Mouse (Mus musculus): ENCODE measurements around the gene Gpr150. TPM values are rescaled to one million over a fixed set of nuclear protein-coding genes. Genes with fewer than 3 reads are reported as not detected.
A peak's percentile ranks its signal among the peaks of the same experiment; 100 is the strongest.

Gpr150 gene
- polyA plus RNA-seq, 1 experiment from 2014 or later: 0.11 TPM

- Histone ChIP-seq H3K27ac (replicated peaks; ENCODE audit: low read depth, low read length) (no peak overlapping the region), H3K4me3 (ENCODE audit: low read depth, low read length) (no peak overlapping the region), H3K27me3 (ENCODE audit: control insufficient read depth, insufficient read depth, low read length) (0 out of 2 replicates have a peak, but pooled peaks cover 5% of the 10 kb centered on the region), H3K4me1 (ENCODE audit: control insufficient read depth, insufficient read depth, low read length) (peaks cover 8% of the 10 kb centered on the region; the same call in 1 of the 2 replicates), H3K4me2 (ENCODE audit: low read depth, severe bottlenecking) (no peak overlapping the region), H3K9me3 (ENCODE audit: control insufficient read depth, low read length) (no peaks in the 10 kb centered on the region), H3K9ac (ENCODE audit: low read length) (no peak overlapping the region), H3K36me3 (ENCODE audit: control insufficient read depth, insufficient read depth, low read length) (peaks cover 3% of the 10 kb centered on the region; the same call in 1 of the 2 replicates)
- ATAC-seq (ENCODE audit: insufficient number of reproducible peaks, low FRiP score, low TSS enrichment, low read depth) (no peak), DNase-seq (ENCODE audit: low spot score) (no peak)
- WGBS: 93% methylated on average over 3 of the region's 3 CpGs
Observed at GRCm38 (mm10) chr13:76062126-76062525, 5.3 kb upstream of the Gpr150 start.

GRCm38 (mm10) chr13:76059591-76059990 lies 2.8 kb upstream of the Gpr150 start:
- H3K4me2 ChIP-seq (ENCODE audit: low read depth, severe bottlenecking): no peak overlapping the region
- ATAC-seq (ENCODE audit: insufficient number of reproducible peaks, low FRiP score, low TSS enrichment, low read depth) (no peak), DNase-seq (ENCODE audit: low spot score) (no peak)
- H3K36me3 ChIP-seq (ENCODE audit: control insufficient read depth, insufficient read depth, low read length): no peaks in the 10 kb centered on the region
- H3K9ac ChIP-seq (ENCODE audit: low read length): no peak overlapping the region
- no peak overlapping the region for H3K27ac ChIP-seq (replicated peaks; ENCODE audit: low read depth, low read length)
- no peak overlapping the region for H3K4me3 ChIP-seq (ENCODE audit: low read depth, low read length)
- 93% methylated on average over 4 of the region's 4 CpGs for WGBS
- peaks cover 13% of the 10 kb centered on the region for H3K4me1 ChIP-seq (ENCODE audit: control insufficient read depth, insufficient read depth, low read length)
- no peaks in the 10 kb centered on the region for H3K9me3 ChIP-seq (ENCODE audit: control insufficient read depth, low read length)
- peaks cover 23% of the 10 kb centered on the region for H3K27me3 ChIP-seq (ENCODE audit: control insufficient read depth, insufficient read depth, low read length)

- DNase-seq (ENCODE audit: low spot score) (no peak), ATAC-seq (ENCODE audit: insufficient number of reproducible peaks, low FRiP score, low TSS enrichment, low read depth) (no peak)
- H3K27ac ChIP-seq (replicated peaks; ENCODE audit: low read depth, low read length): no peak overlapping the region
- H3K4me3 ChIP-seq (ENCODE audit: low read depth, low read length): no peak overlapping the region
- no peak overlapping the region for H3K9ac ChIP-seq (ENCODE audit: low read length)
- no peaks in the 10 kb centered on the region for H3K36me3 ChIP-seq (ENCODE audit: control insufficient read depth, insufficient read depth, low read length)
- WGBS: 66% methylated on average over 10 of the region's 10 CpGs
- no peak overlapping the region for H3K4me2 ChIP-seq (ENCODE audit: low read depth, severe bottlenecking)
- peaks cover 8% of the 10 kb centered on the region for H3K4me1 ChIP-seq (ENCODE audit: control insufficient read depth, insufficient read depth, low read length)
- H3K9me3 ChIP-seq (ENCODE audit: control insufficient read depth, low read length): no peaks in the 10 kb centered on the region
- peaks cover 26% of the 10 kb centered on the region for H3K27me3 ChIP-seq (ENCODE audit: control insufficient read depth, insufficient read depth, low read length)
Observed at GRCm38 (mm10) chr13:76057267-76058069, 672 bp upstream of the Gpr150 start.

- peak; percentile 84 for DNase-seq (ENCODE audit: low spot score)
- peak; percentile 87 for ATAC-seq (ENCODE audit: insufficient number of reproducible peaks, low FRiP score, low TSS enrichment, low read depth)
- peak overlapping the region; percentile 47 for H3K4me3 ChIP-seq (ENCODE audit: low read depth, low read length)
- no peak overlapping the region for H3K27ac ChIP-seq (replicated peaks; ENCODE audit: low read depth, low read length)
- H3K36me3 ChIP-seq (ENCODE audit: control insufficient read depth, insufficient read depth, low read length): no peaks in the 10 kb centered on the region
- H3K27me3 ChIP-seq (ENCODE audit: control insufficient read depth, insufficient read depth, low read length): peaks cover 26% of the 10 kb centered on the region
- under 1% methylated on average over 34 of the region's 34 CpGs for WGBS
- peak overlapping the region; percentile 92 for H3K4me2 ChIP-seq (ENCODE audit: low read depth, severe bottlenecking)
- no peaks in the 10 kb centered on the region for H3K9me3 ChIP-seq (ENCODE audit: control insufficient read depth, low read length)
- H3K9ac ChIP-seq (ENCODE audit: low read length): peak overlapping the region; percentile 1; the same call in 1 of the 2 replicates
- H3K4me1 ChIP-seq (ENCODE audit: control insufficient read depth, insufficient read depth, low read length): peaks cover 8% of the 10 kb centered on the region
Observed at GRCm38 (mm10) chr13:76056261-76056724, 503 bp downstream of the Gpr150 start.

- Histone ChIP-seq H3K27ac (replicated peaks; ENCODE audit: low read depth, low read length) (no peak overlapping the region), H3K27me3 (ENCODE audit: control insufficient read depth, insufficient read depth, low read length) (peaks cover 26% of the 10 kb centered on the region), H3K9me3 (ENCODE audit: control insufficient read depth, low read length) (no peaks in the 10 kb centered on the region), H3K4me2 (ENCODE audit: low read depth, severe bottlenecking) (peak overlapping the region; percentile 92), H3K4me3 (ENCODE audit: low read depth, low read length) (peak overlapping the region; percentile 47), H3K9ac (ENCODE audit: low read length) (peak overlapping the region; percentile 1; the same call in 1 of the 2 replicates), H3K36me3 (ENCODE audit: control insufficient read depth, insufficient read depth, low read length) (no peaks in the 10 kb centered on the region), H3K4me1 (ENCODE audit: control insufficient read depth, insufficient read depth, low read length) (peaks cover 8% of the 10 kb centered on the region)
- ATAC-seq (ENCODE audit: insufficient number of reproducible peaks, low FRiP score, low TSS enrichment, low read depth) (peak; percentile 78), DNase-seq (ENCODE audit: low spot score) (peak; percentile 68)
- 1% methylated on average over 55 of the region's 59 CpGs for WGBS
Observed at GRCm38 (mm10) chr13:76055391-76056232, 1.2 kb downstream of the Gpr150 start.

- H3K27ac ChIP-seq (replicated peaks; ENCODE audit: low read depth, low read length): no peak overlapping the region
- H3K4me3 ChIP-seq (ENCODE audit: low read depth, low read length): no peak overlapping the region
- no peak overlapping the region for H3K4me2 ChIP-seq (ENCODE audit: low read depth, severe bottlenecking)
- H3K9me3 ChIP-seq (ENCODE audit: control insufficient read depth, low read length): no peaks in the 10 kb centered on the region
- no peaks in the 10 kb centered on the region for H3K4me1 ChIP-seq (ENCODE audit: control insufficient read depth, insufficient read depth, low read length)
- H3K27me3 ChIP-seq (ENCODE audit: control insufficient read depth, insufficient read depth, low read length): no peaks in the 10 kb centered on the region
- DNase-seq (ENCODE audit: low spot score): no peak
- no peaks in the 10 kb centered on the region for H3K36me3 ChIP-seq (ENCODE audit: control insufficient read depth, insufficient read depth, low read length)
- H3K9ac ChIP-seq (ENCODE audit: low read length): no peak overlapping the region
- ATAC-seq (ENCODE audit: insufficient number of reproducible peaks, low FRiP score, low TSS enrichment, low read depth): no peak
Observed at GRCm38 (mm10) chr13:76044971-76045370, 11.8 kb downstream of the Gpr150 start.

- H3K4me2 ChIP-seq (ENCODE audit: low read depth, severe bottlenecking): no peak overlapping the region
- WGBS: 61% methylated on average over 1 of the region's 1 CpGs
- H3K4me3 ChIP-seq (ENCODE audit: low read depth, low read length): no peak overlapping the region
- H3K9me3 ChIP-seq (ENCODE audit: control insufficient read depth, low read length): no peaks in the 10 kb centered on the region
- H3K27me3 ChIP-seq (ENCODE audit: control insufficient read depth, insufficient read depth, low read length): no peaks in the 10 kb centered on the region
- no peak overlapping the region for H3K27ac ChIP-seq (replicated peaks; ENCODE audit: low read depth, low read length)
- H3K4me1 ChIP-seq (ENCODE audit: control insufficient read depth, insufficient read depth, low read length): no peaks in the 10 kb centered on the region
- no peaks in the 10 kb centered on the region for H3K36me3 ChIP-seq (ENCODE audit: control insufficient read depth, insufficient read depth, low read length)
- DNase-seq (ENCODE audit: low spot score) (no peak), ATAC-seq (ENCODE audit: insufficient number of reproducible peaks, low FRiP score, low TSS enrichment, low read depth) (no peak)
- H3K9ac ChIP-seq (ENCODE audit: low read length): no peak overlapping the region
Observed at GRCm38 (mm10) chr13:76042455-76042854, 14.3 kb downstream of the Gpr150 start.

GRCm38 (mm10) chr13:76024588-76024987 lies 32.2 kb downstream of the Gpr150 start:
- H3K4me3 ChIP-seq (ENCODE audit: low read depth, low read length): no peak overlapping the region
- no peak overlapping the region for H3K9ac ChIP-seq (ENCODE audit: low read length)
- H3K9me3 ChIP-seq (ENCODE audit: control insufficient read depth, low read length): no peaks in the 10 kb centered on the region
- no peaks in the 10 kb centered on the region for H3K27me3 ChIP-seq (ENCODE audit: control insufficient read depth, insufficient read depth, low read length)
- ATAC-seq (ENCODE audit: insufficient number of reproducible peaks, low FRiP score, low TSS enrichment, low read depth) (no peak), DNase-seq (ENCODE audit: low spot score) (no peak)
- H3K4me2 ChIP-seq (ENCODE audit: low read depth, severe bottlenecking): no peak overlapping the region
- H3K27ac ChIP-seq (replicated peaks; ENCODE audit: low read depth, low read length): no peak overlapping the region
- H3K4me1 ChIP-seq (ENCODE audit: control insufficient read depth, insufficient read depth, low read length): no peaks in the 10 kb centered on the region
- no peaks in the 10 kb centered on the region for H3K36me3 ChIP-seq (ENCODE audit: control insufficient read depth, insufficient read depth, low read length)
- 90% methylated on average over 3 of the region's 3 CpGs for WGBS
